Mouse (Mus musculus) spleen, postnatal 4 days (tissue): ENCODE measurements around the gene Pkn1.

Experiments used
- DNase-seq, 2 experiments: peaks; one replicate each; pipeline ENCODE4 v3.0.0; 2022; ENCODE audit warnings: low spot score in 2 of 2

Pkn1 gene

GRCm38 (mm10) chr8:83698661-83699453 is at the start of gene Pkn1:
Gene Pkn1, minus strand, starts transcription at chr8:83699179.
- peak; percentile 76 to 87 for DNase-seq

- DNase-seq = peak; percentile 72 to 81
Measured at GRCm38 (mm10) chr8:83748708-83749107, 49.7 kb upstream of the Pkn1 start.

GRCm38 (mm10) chr8:83747661-83748346 is 48.8 kb upstream of the Pkn1 start:
- peak; percentile 56 to 77 for DNase-seq

- no peak for DNase-seq
Measured at GRCm38 (mm10) chr8:83744070-83744469, 45.1 kb upstream of the Pkn1 start.

GRCm38 (mm10) chr8:83742968-83743367 is 44.0 kb upstream of the Pkn1 start:
- DNase-seq = no peak

- DNase-seq = peak in 1 of 2 experiments; percentile 35
Measured at GRCm38 (mm10) chr8:83741849-83742655, 43.1 kb upstream of the Pkn1 start.

GRCm38 (mm10) chr8:83740976-83741741 is 42.2 kb upstream of the Pkn1 start, which contains the start of gene Adgre5:
Gene Adgre5, minus strand, starts transcription at chr8:83741326.
- DNase-seq = peak; percentile 72 to 87

- DNase-seq = no peak
Measured at GRCm38 (mm10) chr8:83740586-83740975, 41.6 kb upstream of the Pkn1 start.

- DNase-seq = peak; percentile 56 to 77
Measured at GRCm38 (mm10) chr8:83739711-83740468, 40.9 kb upstream of the Pkn1 start.

- peak in 1 of 2 experiments; percentile 59 for DNase-seq
Measured at GRCm38 (mm10) chr8:83738949-83739710, 40.2 kb upstream of the Pkn1 start.

GRCm38 (mm10) chr8:83737852-83738562 is 39.0 kb upstream of the Pkn1 start:
- DNase-seq = peak; percentile 42 to 68

- no peak for DNase-seq
Measured at GRCm38 (mm10) chr8:83737346-83737745, 38.4 kb upstream of the Pkn1 start.

GRCm38 (mm10) chr8:83736681-83737080 is 37.7 kb upstream of the Pkn1 start:
- DNase-seq = no peak

GRCm38 (mm10) chr8:83732919-83733318 is 33.9 kb upstream of the Pkn1 start:
- no peak for DNase-seq

- DNase-seq = no peak
Measured at GRCm38 (mm10) chr8:83731906-83732305, 32.9 kb upstream of the Pkn1 start.

GRCm38 (mm10) chr8:83729009-83729807 is 30.2 kb upstream of the Pkn1 start:
- DNase-seq = peak in 1 of 2 experiments; percentile 50

- no peak for DNase-seq
Measured at GRCm38 (mm10) chr8:83725521-83726102, 26.6 kb upstream of the Pkn1 start.
